Mouse (Mus musculus) common myeloid progenitor, adult 5-6 weeks (primary cell): ENCODE results near the gene Srgap3. TPM values are rescaled to one million over a fixed set of nuclear protein-coding genes. Genes with fewer than 3 reads are reported as not detected.
"Not testable (repeated sequence)": the region's sequence is repeated elsewhere in the genome, so short reads cannot be mapped to it uniquely, and the experiment has no call there.

Experiments
- ATAC-seq: replicated peaks from 2 replicates; pipeline ENCODE4 v1.8.0; 2016; ENCODE audit warnings: low read depth, mild to moderate bottlenecking, moderate TSS enrichment, inconsistent platforms; ENCODE audit not compliant: poor library complexity, severe bottlenecking
- total RNA-seq: library from RNA; stranded (forward); fragments of 200-1000, 187-1606 nt; gene quantifications from 2 replicates; pipeline ENCODE4 v1.2.3, GENCODE M21; 2017

Srgap3 gene
- total RNA-seq, 1 experiment from 2014 or later: 8.0 TPM

GRCm38 (mm10) chr6:112866096-112866495, 81.0 kb downstream of the Srgap3 start:
- ATAC-seq: no peak

GRCm38 (mm10) chr6:112865021-112865531, 82.0 kb downstream of the Srgap3 start:
- ATAC-seq: no peak

GRCm38 (mm10) chr6:112862465-112862864, 84.6 kb downstream of the Srgap3 start:
- ATAC-seq: no peak

GRCm38 (mm10) chr6:112861351-112862297, 85.4 kb downstream of the Srgap3 start:
- ATAC-seq: peak; percentile 79

- ATAC-seq: not testable (repeated sequence)
Measured at GRCm38 (mm10) chr6:112860290-112860689, 86.8 kb downstream of the Srgap3 start.

DNA sequence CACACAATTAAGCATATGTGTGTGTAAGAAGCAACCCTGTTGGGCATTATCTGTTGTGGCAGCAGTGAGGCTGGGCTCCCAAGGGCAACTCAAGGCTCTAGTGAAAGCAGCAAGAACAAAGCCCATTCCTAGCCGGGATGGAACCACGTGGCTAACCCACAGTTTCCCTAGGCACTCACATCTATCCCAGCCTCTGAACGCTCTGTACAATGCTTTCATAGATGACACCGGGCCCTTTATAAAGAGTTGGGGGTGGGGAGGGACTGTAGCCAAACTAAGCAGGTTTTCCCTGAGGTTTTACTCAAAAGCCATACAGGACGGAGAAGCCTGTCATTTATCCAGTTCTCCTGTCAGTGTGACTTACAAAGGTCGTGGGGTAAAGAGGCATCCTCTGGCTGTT, 90.0 kb downstream of the Srgap3 start:
- no peak for ATAC-seq

DNA sequence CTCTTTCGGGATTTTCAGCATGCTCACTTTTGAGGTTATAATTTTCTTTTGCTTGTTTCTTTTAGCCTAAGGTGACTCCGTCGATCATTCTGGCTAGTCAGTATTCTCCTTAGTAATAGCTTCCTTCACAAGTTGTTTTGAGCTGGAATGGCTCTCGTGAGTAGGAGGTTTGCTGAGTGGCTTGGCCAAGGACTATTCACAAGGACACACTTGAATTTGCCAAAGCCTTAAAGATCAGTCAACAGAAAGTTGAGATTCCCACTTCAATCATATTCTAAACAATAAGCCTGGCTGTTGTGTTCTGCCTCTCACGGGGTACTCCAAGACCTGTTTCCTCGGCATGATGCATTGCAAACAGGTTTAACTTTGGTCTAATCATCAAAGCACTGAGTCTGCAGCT, 91.9 kb downstream of the Srgap3 start:
- ATAC-seq: no peak

DNA sequence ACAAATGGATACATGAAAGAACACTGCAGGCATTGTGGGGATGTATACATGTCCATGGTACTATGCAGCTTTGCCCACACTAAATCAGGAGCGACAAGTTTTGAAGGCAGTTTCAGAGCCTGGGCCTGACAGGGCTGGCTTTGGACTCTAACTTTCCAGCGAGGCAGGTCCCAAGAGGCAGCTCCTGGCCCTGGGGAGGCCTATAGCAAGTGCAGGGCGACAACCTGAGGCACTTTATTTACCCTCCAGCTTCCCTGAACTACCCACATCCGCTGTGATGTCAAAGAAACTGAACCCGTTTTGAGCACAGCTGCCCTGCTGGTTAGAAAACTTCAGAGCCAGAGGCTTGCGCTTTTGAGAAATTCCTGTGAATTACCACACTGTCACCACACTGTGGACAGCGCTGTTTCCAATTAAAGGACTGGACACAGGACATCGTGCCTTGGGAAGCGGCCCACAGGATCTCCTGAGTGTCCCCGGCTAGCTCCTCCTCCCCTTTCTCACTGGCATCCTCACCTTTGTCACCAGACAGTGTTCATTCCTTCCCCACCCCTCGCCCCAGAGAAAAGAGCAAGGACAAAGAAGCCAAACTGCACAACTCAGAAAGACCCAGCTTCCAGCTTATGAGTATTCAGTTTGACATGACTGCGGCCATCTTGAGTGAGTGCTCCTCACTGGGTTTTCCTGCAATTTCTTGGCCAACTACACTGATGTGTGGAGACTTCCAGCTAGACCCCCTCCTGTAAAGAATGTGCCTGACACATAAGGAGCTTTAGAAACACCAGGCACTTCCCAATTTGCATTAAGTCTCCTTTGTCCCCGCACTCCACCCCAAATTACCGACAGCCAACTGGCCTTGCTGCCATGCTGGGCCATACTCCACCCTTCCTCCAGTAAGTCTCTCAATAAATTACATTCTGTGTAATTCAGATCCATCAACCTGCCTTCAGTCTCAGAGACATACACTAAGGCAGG, 94.5 kb downstream of the Srgap3 start:
- peak; percentile 15; the same call in 1 of the 2 replicates for ATAC-seq

- no peak for ATAC-seq
Measured at GRCm38 (mm10) chr6:112850745-112851144, 96.3 kb downstream of the Srgap3 start.

- no peak for ATAC-seq
Measured at GRCm38 (mm10) chr6:112848629-112849180, 98.4 kb downstream of the Srgap3 start.

DNA sequence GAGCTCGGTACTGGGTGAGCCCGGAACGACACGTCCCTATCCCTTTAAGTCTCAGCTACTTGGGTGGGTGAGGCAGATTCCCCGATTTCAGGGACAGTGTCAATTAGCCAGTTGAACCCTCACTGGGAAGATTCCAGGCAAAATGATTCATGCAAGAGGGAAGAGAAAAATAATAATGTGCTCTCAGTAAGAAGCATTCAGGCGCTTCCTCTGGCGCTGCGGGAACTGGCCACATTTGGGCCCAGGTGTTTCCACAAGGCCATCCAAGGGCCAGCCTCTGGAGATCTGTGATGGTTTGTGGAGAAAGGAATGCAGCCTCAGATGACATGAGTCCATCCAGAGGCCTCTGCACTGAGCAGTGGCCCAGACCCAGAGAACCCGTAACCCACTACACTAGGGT, 100.2 kb downstream of the Srgap3 start:
- ATAC-seq: no peak

DNA sequence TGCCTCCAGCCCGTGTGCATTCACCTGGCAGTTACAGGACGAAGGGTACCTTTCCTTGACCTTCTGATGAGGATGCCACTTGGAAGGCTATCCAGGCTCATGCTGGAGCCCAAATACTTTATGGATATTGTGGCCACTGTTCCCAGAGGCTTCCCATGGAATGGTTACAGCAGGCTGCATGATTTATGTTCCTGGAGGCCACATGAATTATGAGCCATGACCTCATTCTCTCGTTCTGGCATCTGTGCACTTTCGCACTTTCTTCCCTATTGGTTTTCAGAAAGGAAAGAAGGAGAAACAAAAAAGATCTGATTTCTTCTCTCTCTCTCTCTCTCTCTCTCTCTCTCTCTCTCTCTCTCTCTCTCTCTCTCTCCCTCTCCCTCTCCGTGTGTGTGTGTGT, 104.6 kb downstream of the Srgap3 start:
- no peak for ATAC-seq

GRCm38 (mm10) chr6:112840400-112840799, 106.7 kb downstream of the Srgap3 start:
- ATAC-seq: no peak

GRCm38 (mm10) chr6:112839391-112839790, 107.7 kb downstream of the Srgap3 start:
- no peak for ATAC-seq

GRCm38 (mm10) chr6:112838879-112839278, 108.2 kb downstream of the Srgap3 start:
- no peak for ATAC-seq

GRCm38 (mm10) chr6:112836712-112837111, 110.4 kb downstream of the Srgap3 start:
- peak; percentile 29 for ATAC-seq

- peak; percentile 77 for ATAC-seq
Measured at GRCm38 (mm10) chr6:112835413-112835812, 111.7 kb downstream of the Srgap3 start.

GRCm38 (mm10) chr6:112834430-112834829, 112.6 kb downstream of the Srgap3 start:
- ATAC-seq: no peak

- no peak for ATAC-seq
Measured at GRCm38 (mm10) chr6:112833763-112834162, 113.3 kb downstream of the Srgap3 start.

DNA sequence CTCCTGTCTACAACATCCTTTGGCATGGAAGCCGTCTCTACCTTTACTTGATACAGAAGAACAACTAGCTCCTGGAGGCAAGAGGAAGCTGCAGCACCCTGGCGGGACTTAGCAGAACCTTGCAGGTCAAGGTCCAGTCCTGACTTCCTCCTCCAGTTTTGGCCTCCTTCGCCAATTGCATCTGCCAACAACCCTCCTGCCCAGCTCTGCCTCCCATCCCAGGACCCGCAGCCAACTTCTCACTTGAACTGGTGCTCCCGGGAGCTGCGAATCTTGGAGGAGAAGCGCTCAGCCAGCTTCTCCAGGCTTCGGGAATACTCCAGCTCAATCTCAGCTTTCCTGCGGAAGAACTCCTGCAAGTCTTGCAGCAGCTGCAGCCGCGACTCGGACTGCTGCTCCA, 117.9 kb downstream of the Srgap3 start:
- ATAC-seq: no peak
